10 mouse cellular contexts compared by ENCODE assay signal in genomic region chr14:7801831-7802230, GRCm38 (mm10). TPM values are rescaled to one million over a fixed set of nuclear protein-coding genes. Genes with fewer than 3 reads are reported as not detected.
DNase-seq lines count a peak whose midpoint lies in the region; ATAC-seq and TF ChIP-seq lines count a peak whose summit lies in the region.
"Had no signal": no experiment of that assay in that cellular context is flagged by ENCODE, and none has a peak within 500 bp of the region (broad histone marks: within the 10 kb centered on the region; RNA-seq: fewer than 3 reads in every experiment).

No protein-coding gene starts in this region.

- no peaks in the 10 kb centered on the region for H3K27me3 ChIP-seq in kidney, embryonic 14.5 days (ENCODE audit: control insufficient read depth, insufficient read depth, low read length)
- no peaks in the 10 kb centered on the region for H3K27me3 ChIP-seq in lung, embryonic 14.5 days (ENCODE audit: insufficient read depth, low read length)
- H3K27me3 ChIP-seq in forebrain, embryonic 10.5 days (ENCODE audit: poor library complexity, severe bottlenecking), result no peaks in the 10 kb centered on the region
- H3K27me3 ChIP-seq: limb, embryonic 13.5 days had no signal

- DNase-seq in kidney, adult 18-20 months, result peak; percentile 57
- DNase-seq in MN1 (ENCODE audit: low spot score), result peak; percentile 44
- DNase-seq in embryo, embryonic 11 days, result peak; percentile 65
- peak; percentile 65 for DNase-seq in lung, embryonic 14.5 days
- DNase-seq in thymus, postnatal 25 days, result peak; percentile 59
- DNase-seq in forebrain, embryonic 10.5 days (ENCODE audit: extremely low spot score, low spot score), result no peak

- H3K9ac ChIP-seq in kidney, embryonic 14.5 days (ENCODE audit: low read depth, low read length), result no peak overlapping the region
- H3K9ac ChIP-seq in lung, embryonic 14.5 days, result no peak overlapping the region
- H3K9ac ChIP-seq: limb, embryonic 13.5 days had no signal

- ATAC-seq in kidney, embryonic 14.5 days (ENCODE audit: low FRiP score, low TSS enrichment), result no peak
- peak; percentile 84 for ATAC-seq in CD4-positive, CD25-positive, alpha-beta regulatory T cell, adult 4 months
- ATAC-seq in lung, embryonic 14.5 days (ENCODE audit: insufficient read depth), result no peak

- H3K4me2 ChIP-seq in kidney, embryonic 14.5 days (replicated peaks; ENCODE audit: low read depth, low read length), result no peak overlapping the region
- H3K4me2 ChIP-seq in lung, embryonic 14.5 days, result no peak overlapping the region
- H3K4me2 ChIP-seq: limb, embryonic 13.5 days had no signal

- no peaks in the 10 kb centered on the region for H3K4me1 ChIP-seq in kidney, embryonic 14.5 days (ENCODE audit: control insufficient read depth, insufficient read depth, low read length)
- H3K4me1 ChIP-seq in lung, embryonic 14.5 days (ENCODE audit: insufficient read depth), result no peaks in the 10 kb centered on the region
- H3K4me1 ChIP-seq in forebrain, embryonic 10.5 days, result peaks cover 6% of the 10 kb centered on the region
- H3K4me1 ChIP-seq: limb, embryonic 13.5 days had no signal

- WGBS in kidney, embryonic 14.5 days, result 8% methylated on average over 4 of the region's 4 CpGs
- WGBS in lung, embryonic 14.5 days, result 4% methylated on average over 4 of the region's 4 CpGs
- 9% methylated on average over 4 of the region's 4 CpGs for WGBS in forebrain, embryonic 10.5 days

- H3K27ac ChIP-seq in kidney, embryonic 14.5 days (ENCODE audit: low read depth, low read length), result no peak overlapping the region
- H3K27ac ChIP-seq in lung, embryonic 14.5 days (ENCODE audit: low read depth), result no peak overlapping the region
- no peak overlapping the region for H3K27ac ChIP-seq in forebrain, embryonic 10.5 days
- H3K27ac ChIP-seq: limb, embryonic 13.5 days had no signal

- no peak overlapping the region for H3K4me3 ChIP-seq in kidney, embryonic 14.5 days (ENCODE audit: low read length)
- H3K4me3 ChIP-seq in lung, embryonic 14.5 days (ENCODE audit: low read depth, low read length), result no peak overlapping the region
- no peak overlapping the region for H3K4me3 ChIP-seq in forebrain, embryonic 10.5 days
- H3K4me3 ChIP-seq: erythroblast, embryonic 14.5 days; limb, embryonic 13.5 days had no signal

- TF ChIP-seq CTCF in lung, embryonic 14.5 days (IDR thresholded peaks at IDR 0.05; ENCODE audit: low read depth), result peak; percentile 63

- H3K36me3 ChIP-seq in kidney, embryonic 14.5 days (ENCODE audit: control insufficient read depth, insufficient read depth, low read length), result no peaks in the 10 kb centered on the region
- no peaks in the 10 kb centered on the region for H3K36me3 ChIP-seq in lung, embryonic 14.5 days (ENCODE audit: insufficient read depth)
- no peaks in the 10 kb centered on the region for H3K36me3 ChIP-seq in forebrain, embryonic 10.5 days (replicated peaks)
- H3K36me3 ChIP-seq: limb, embryonic 13.5 days had no signal

- H3K9me3 ChIP-seq in kidney, embryonic 14.5 days (ENCODE audit: control insufficient read depth, low read length), result no peaks in the 10 kb centered on the region
- H3K9me3 ChIP-seq in lung, embryonic 14.5 days (ENCODE audit: low read depth, low read length), result peaks cover 5% of the 10 kb centered on the region; the same call in 1 of the 2 replicates
- H3K9me3 ChIP-seq in forebrain, embryonic 10.5 days, result peaks cover 7% of the 10 kb centered on the region; the same call in 1 of the 2 replicates

RNA-seq across cellular contexts. Expression of gene Gm26661, which starts 10.4 kb away (rescaled TPM):
- not detected in 2 replicates for polyA plus RNA-seq in kidney, embryonic 14.5 days (2014; fragmentation: Nextera tagmentation; extraction: Ambion mirVana)
- not detected for polyA plus RNA-seq in CD4-positive, CD25-positive, alpha-beta regulatory T cell, adult 4 months (2017; shearing (Covaris generic))
- not detected in 2 replicates for polyA plus RNA-seq in lung, embryonic 14.5 days (2014; fragmentation: Nextera tagmentation; extraction: Ambion mirVana)
- polyA plus RNA-seq in forebrain, embryonic 10.5 days (2016; fragmentation: Nextera tagmentation; extraction: Ambion mirVana), result not detected in 2 replicates
- polyA plus RNA-seq: erythroblast, embryonic 14.5 days; limb, embryonic 13.5 days had no signal

RNA-seq across cellular contexts. Expression of gene Flnb, which starts 15.9 kb away (rescaled TPM):
- 12.7 and 25.7 TPM in 2 replicates for polyA plus RNA-seq in kidney, embryonic 14.5 days (2014; fragmentation: Nextera tagmentation; extraction: Ambion mirVana)
- 1 to 10 TPM; 5.0 to 7.5 TPM for polyA plus RNA-seq in CD4-positive, CD25-positive, alpha-beta regulatory T cell, adult 4 months (2017; shearing (Covaris generic))
- 19.5 and 22.5 TPM in 2 replicates for polyA plus RNA-seq in lung, embryonic 14.5 days (2014; fragmentation: Nextera tagmentation; extraction: Ambion mirVana)
- 22.9 and 24.2 TPM in 2 replicates for polyA plus RNA-seq in forebrain, embryonic 10.5 days (2016; fragmentation: Nextera tagmentation; extraction: Ambion mirVana)
